Mouse (Mus musculus): ENCODE data around the gene Sh3pxd2b. TPM values are rescaled to one million over a fixed set of nuclear protein-coding genes. Genes with fewer than 3 reads are reported as not detected.

Gene Sh3pxd2b
- polyA plus RNA-seq, 1 experiment from 2014 or later, result 7.4 TPM

DNA sequence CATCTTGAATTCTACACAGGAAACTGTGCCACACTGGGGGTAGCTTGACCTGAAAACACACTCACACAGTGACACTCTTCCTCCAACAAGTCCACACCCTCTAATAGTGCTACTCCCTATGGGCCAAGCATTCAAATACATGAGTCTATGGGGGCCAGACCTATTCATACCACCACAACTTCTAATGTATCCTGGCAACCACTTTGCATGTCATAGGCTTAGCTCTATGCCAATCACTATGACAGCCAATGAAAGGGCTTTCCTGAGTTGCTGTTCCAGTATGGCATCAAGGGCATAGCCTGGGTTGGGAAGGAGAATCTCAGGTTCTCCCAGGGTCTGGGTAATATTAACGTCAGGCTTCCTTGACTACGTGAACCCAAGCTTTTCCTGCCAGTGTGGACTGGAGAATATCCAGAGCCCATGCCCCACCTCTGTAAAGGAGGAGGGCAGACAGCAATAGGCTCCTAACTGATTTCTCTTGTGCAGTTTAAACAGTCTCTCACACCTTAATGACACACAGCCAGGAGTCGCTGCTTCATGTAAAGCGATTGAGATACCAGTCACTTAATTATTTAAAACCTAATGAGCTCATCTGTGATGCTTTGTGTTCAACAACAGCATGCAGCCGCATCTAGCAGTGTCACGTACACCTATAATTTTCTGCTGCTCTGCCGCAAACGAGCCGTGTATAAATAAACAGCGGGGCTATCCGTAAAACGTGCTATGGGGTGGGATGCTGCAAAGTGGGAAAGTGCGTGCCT lies 25.8 kb downstream of the Sh3pxd2b start:
- no peak for ATAC-seq
- 0 out of 2 replicates have a peak, but pooled peaks cover 5% of the 10 kb centered on the region for H3K36me3 ChIP-seq (ENCODE audit: insufficient read depth, low read length)

DNA sequence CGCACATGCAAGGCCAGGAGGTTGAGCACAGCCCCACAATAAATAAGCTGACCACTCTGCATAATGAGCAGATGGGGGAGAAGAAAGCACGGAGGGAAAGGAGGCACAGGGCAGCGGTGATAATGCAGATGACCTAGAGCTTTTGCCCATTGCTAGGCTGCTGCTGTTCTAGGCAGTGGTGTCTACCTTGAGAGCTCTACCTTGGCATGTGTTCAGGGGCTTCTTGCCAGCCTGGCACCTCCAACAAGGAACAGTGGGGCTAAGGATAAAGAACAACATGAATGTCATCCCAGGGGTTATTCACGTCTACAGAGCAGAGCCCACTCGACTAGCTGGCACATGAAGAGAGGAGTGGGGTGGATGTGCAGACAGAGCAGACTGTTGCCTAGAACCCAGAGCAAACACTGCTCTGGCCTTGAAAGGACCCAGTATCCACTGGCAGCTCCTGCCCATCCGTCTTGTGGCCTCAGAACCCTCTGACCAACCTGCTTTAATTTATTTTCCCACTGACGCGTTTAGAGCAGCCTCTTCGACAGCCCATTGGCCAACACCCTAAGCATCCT lies 26.5 kb downstream of the Sh3pxd2b start:
- no peak for ATAC-seq
- DNase-seq (ENCODE audit: low spot score), result no peak
- Histone ChIP-seq H3K4me1 (ENCODE audit: insufficient read depth, low read depth, low read length) (no peaks in the 10 kb centered on the region), H3K4me2 (replicated peaks; ENCODE audit: low read depth, low read length) (no peak overlapping the region), H3K4me3 (ENCODE audit: low read depth, low read length) (no peak overlapping the region), H3K9ac (replicated peaks; ENCODE audit: low read depth) (no peak overlapping the region), H3K27me3 (replicated peaks; ENCODE audit: insufficient read depth, low read length) (no peaks in the 10 kb centered on the region), H3K9me3 (ENCODE audit: low read length) (no peaks in the 10 kb centered on the region), H3K36me3 (ENCODE audit: insufficient read depth, low read length) (0 out of 2 replicates have a peak, but pooled peaks cover 5% of the 10 kb centered on the region), H3K27ac (ENCODE audit: low read length) (no peak overlapping the region)
- TF ChIP-seq CTCF (IDR thresholded peaks at IDR 0.05), result no peak
- no peak for TF ChIP-seq EP300 (IDR thresholded peaks at IDR 0.05)
- 84% methylated on average over 9 of the region's 9 CpGs for WGBS

More for the DNA sequence above, 25.8 kb downstream of the Sh3pxd2b start:
- no peaks in the 10 kb centered on the region for H3K9me3 ChIP-seq (ENCODE audit: low read length)
- H3K4me2 ChIP-seq (replicated peaks; ENCODE audit: low read depth, low read length), result no peak overlapping the region
- no peak overlapping the region for H3K4me3 ChIP-seq (ENCODE audit: low read depth, low read length)
- WGBS, result 83% methylated on average over 13 of the region's 13 CpGs
- H3K4me1 ChIP-seq (ENCODE audit: insufficient read depth, low read depth, low read length), result no peaks in the 10 kb centered on the region
- no peak for TF ChIP-seq CTCF (IDR thresholded peaks at IDR 0.05)
- no peak for TF ChIP-seq EP300 (IDR thresholded peaks at IDR 0.05)
- no peak overlapping the region for H3K27ac ChIP-seq (ENCODE audit: low read length)
- H3K27me3 ChIP-seq (replicated peaks; ENCODE audit: insufficient read depth, low read length), result no peaks in the 10 kb centered on the region
- no peak for DNase-seq (ENCODE audit: low spot score)
- H3K9ac ChIP-seq (replicated peaks; ENCODE audit: low read depth), result no peak overlapping the region

DNA sequence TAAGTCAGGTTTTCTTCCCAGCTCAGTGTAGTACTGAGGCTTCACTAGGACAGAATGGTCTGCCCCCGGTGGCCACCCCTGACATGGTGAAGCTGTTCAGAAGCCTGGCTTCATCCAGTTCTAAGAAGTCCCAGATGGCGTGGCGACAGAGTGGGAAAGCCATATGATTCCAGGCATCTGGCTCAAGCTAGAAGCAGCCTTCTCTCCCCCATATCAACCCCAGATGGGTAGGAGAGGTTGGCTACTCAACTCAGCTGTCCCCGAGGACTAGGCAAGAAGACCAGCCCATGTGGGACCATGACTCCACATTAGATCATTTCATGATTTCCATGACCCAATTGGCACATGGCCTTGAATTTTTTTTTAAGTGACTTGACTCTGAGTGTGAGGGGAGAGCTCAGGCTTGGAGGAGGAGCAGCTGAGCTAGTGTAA lies 27.5 kb downstream of the Sh3pxd2b start:
- TF ChIP-seq CTCF (IDR thresholded peaks at IDR 0.05) (peak; percentile 58), EP300 (IDR thresholded peaks at IDR 0.05) (no peak)
- H3K4me1 ChIP-seq (ENCODE audit: insufficient read depth, low read depth, low read length), result no peaks in the 10 kb centered on the region
- DNase-seq (ENCODE audit: low spot score) (peak; percentile 82), ATAC-seq (peak; percentile 91)
- WGBS, result 79% methylated on average over 4 of the region's 4 CpGs
- H3K27me3 ChIP-seq (replicated peaks; ENCODE audit: insufficient read depth, low read length), result no peaks in the 10 kb centered on the region
- no peak overlapping the region for H3K4me3 ChIP-seq (ENCODE audit: low read depth, low read length)
- no peaks in the 10 kb centered on the region for H3K9me3 ChIP-seq (ENCODE audit: low read length)
- no peak overlapping the region for H3K9ac ChIP-seq (replicated peaks; ENCODE audit: low read depth)
- H3K4me2 ChIP-seq (replicated peaks; ENCODE audit: low read depth, low read length), result no peak overlapping the region
- no peak overlapping the region for H3K27ac ChIP-seq (ENCODE audit: low read length)
- 0 out of 2 replicates have a peak, but pooled peaks cover 5% of the 10 kb centered on the region for H3K36me3 ChIP-seq (ENCODE audit: insufficient read depth, low read length)

DNA sequence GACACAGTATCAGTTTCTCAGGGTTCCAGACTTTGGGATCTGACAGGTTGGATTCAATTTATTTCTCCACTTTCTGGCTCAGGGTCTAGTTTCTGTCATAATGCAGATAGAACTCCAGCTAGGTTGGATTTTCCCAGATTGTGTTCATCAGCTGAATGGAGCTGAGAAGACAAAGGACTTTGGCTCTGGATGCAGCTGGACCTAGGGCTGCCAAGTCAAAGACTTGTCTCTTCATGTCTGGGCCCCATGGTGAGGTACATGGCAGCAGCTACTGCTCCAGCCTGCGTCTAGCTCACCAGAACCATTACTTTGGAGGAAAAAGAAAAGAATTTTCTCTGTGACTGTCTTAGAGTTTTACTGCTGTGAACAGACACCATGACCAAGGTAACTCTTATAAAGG lies 28.5 kb downstream of the Sh3pxd2b start:
- Histone ChIP-seq H3K27ac (ENCODE audit: low read length) (no peak overlapping the region), H3K27me3 (replicated peaks; ENCODE audit: insufficient read depth, low read length) (no peaks in the 10 kb centered on the region), H3K9ac (replicated peaks; ENCODE audit: low read depth) (no peak overlapping the region), H3K36me3 (ENCODE audit: insufficient read depth, low read length) (0 out of 2 replicates have a peak, but pooled peaks cover 5% of the 10 kb centered on the region), H3K4me3 (ENCODE audit: low read depth, low read length) (no peak overlapping the region), H3K4me1 (ENCODE audit: insufficient read depth, low read depth, low read length) (no peaks in the 10 kb centered on the region), H3K4me2 (replicated peaks; ENCODE audit: low read depth, low read length) (no peak overlapping the region), H3K9me3 (ENCODE audit: low read length) (no peaks in the 10 kb centered on the region)
- ATAC-seq, result no peak
- 95% methylated on average over 1 of the region's 1 CpGs for WGBS
- no peak for DNase-seq (ENCODE audit: low spot score)
- TF ChIP-seq CTCF (IDR thresholded peaks at IDR 0.05) (no peak), EP300 (IDR thresholded peaks at IDR 0.05) (no peak)

DNA sequence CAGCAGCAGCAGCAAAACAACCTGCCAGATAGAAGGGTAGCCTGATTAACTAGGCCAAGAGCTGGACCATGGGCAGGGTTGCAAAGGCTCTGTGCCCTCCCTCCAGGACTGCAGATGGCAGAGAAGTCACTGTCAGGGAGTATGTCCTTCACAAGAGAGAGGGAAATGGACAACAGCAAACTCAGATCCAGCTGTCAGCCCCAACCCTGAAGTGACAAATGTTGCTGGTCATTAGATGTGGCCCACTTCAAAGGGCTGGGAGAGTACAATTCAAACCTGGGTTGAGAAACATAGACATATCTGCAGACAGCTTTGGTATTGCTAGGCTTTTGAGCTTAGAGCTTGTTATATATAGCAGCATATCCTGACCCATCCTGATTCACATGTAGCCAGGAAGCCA lies 32.3 kb downstream of the Sh3pxd2b start:
- H3K4me2 ChIP-seq (replicated peaks; ENCODE audit: low read depth, low read length), result no peak overlapping the region
- H3K9me3 ChIP-seq (ENCODE audit: low read length), result no peaks in the 10 kb centered on the region
- H3K36me3 ChIP-seq (ENCODE audit: insufficient read depth, low read length), result no peaks in the 10 kb centered on the region; the same call in 1 of the 2 replicates
- H3K4me1 ChIP-seq (ENCODE audit: insufficient read depth, low read depth, low read length), result no peaks in the 10 kb centered on the region
- ATAC-seq (no peak), DNase-seq (ENCODE audit: low spot score) (no peak)
- no peak for TF ChIP-seq CTCF (IDR thresholded peaks at IDR 0.05)
- no peak overlapping the region for H3K4me3 ChIP-seq (ENCODE audit: low read depth, low read length)
- no peaks in the 10 kb centered on the region for H3K27me3 ChIP-seq (replicated peaks; ENCODE audit: insufficient read depth, low read length)
- H3K9ac ChIP-seq (replicated peaks; ENCODE audit: low read depth), result no peak overlapping the region
- no peak overlapping the region for H3K27ac ChIP-seq (ENCODE audit: low read length)

DNA sequence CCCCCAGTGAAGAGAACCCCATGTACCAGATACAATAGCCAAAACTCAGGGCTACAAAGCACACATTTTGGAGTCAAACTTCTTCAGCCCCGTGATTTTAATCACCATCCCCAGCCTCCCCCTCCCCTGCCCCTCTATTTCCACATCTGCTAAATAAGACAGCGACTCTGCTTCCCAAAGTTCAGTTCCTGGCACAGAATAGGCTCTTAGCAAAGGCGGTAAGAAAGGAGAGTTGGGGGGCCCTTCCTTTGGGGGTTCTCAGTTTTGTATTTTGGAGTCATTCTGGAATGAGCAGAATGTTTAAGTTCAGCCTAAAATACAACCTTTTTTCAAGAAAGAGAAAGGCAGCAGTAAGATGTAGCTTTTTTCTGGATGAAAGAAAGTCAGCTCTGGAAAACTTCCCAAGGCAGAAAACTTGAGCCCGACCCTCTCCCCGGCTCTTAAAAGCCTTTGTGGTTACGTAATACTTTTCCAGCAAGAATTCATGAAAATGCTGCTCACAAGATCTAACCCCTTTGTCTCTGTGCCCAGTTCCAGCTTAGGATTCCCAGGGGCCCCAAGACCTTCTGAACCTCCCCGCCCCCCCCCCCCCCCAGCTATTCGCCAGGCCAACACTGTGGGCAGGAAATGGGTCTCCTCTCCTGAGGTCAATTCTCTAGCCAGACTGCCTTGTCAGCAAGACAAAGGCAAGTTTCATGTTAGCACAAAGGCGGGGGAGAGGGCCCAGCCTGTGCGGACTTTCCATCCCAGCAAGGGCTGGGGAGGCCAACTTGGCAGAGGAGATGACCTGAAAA lies 35.9 kb downstream of the Sh3pxd2b start:
- H3K27me3 ChIP-seq (replicated peaks; ENCODE audit: insufficient read depth, low read length), result no peaks in the 10 kb centered on the region
- ATAC-seq (peak; percentile 91), DNase-seq (ENCODE audit: low spot score) (peak; percentile 91)
- no peak overlapping the region for H3K4me2 ChIP-seq (replicated peaks; ENCODE audit: low read depth, low read length)
- H3K27ac ChIP-seq (ENCODE audit: low read length), result peak overlapping the region; percentile 77
- WGBS, result 16% methylated on average over 10 of the region's 10 CpGs
- no peaks in the 10 kb centered on the region for H3K4me1 ChIP-seq (ENCODE audit: insufficient read depth, low read depth, low read length)
- H3K9ac ChIP-seq (replicated peaks; ENCODE audit: low read depth), result no peak overlapping the region
- no peak overlapping the region for H3K4me3 ChIP-seq (ENCODE audit: low read depth, low read length)
- no peak for TF ChIP-seq EP300 (IDR thresholded peaks at IDR 0.05)
- no peak for TF ChIP-seq CTCF (IDR thresholded peaks at IDR 0.05)
- H3K36me3 ChIP-seq (ENCODE audit: insufficient read depth, low read length), result no peaks in the 10 kb centered on the region; the same call in 1 of the 2 replicates
- H3K9me3 ChIP-seq (ENCODE audit: low read length), result no peaks in the 10 kb centered on the region

All from lung, postnatal 0 days (tissue).